Mouse (Mus musculus): ENCODE measurements at regions not wholly inside any gene's neighbourhood (a gene's known extent, or its start where the extent isn't known, plus 50 kb on each side); places are given as distances from the start of the nearest gene placed in this dataset.
A peak's percentile ranks its signal among the peaks of the same experiment; 100 is the strongest.
"Not testable (repeated sequence)": the region's sequence is repeated elsewhere in the genome, so short reads cannot be mapped to it uniquely, and the experiment has no call there.

DNA sequence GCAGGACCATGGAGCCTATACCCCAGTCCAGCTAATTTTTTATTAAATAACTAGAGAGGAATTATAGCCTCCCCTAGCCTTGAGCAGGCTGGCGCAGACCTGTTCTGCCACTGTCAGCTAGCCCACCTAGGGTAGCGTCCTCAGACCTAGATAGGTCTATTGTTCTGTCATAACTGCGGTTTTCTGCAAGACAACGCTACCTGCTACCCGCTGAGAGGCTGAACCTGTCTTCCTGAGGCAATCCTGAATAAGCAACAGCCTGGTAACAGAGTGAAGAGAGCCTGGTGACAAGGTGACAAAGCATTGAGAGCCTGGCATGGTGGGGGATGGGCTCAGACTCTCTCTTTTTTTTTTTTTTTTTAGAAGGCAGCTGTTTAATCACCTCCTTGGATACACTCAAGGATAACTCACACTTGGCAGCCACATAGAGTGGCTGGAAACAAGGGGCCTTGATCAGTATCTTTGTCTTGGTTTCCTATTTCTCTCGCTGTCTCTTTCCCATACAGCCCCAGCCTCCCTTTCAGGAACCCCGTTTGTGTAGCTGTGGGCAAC, 278.7 kb downstream of the Pcsk1 start:
- Histone ChIP-seq H3K36me3 (ENCODE audit: insufficient read depth, low read length) (no peaks in the 10 kb centered on the region), H3K4me3 (ENCODE audit: low read depth, low read length) (no peak overlapping the region), H3K4me1 (ENCODE audit: insufficient read depth, low read depth, low read length) (no peaks in the 10 kb centered on the region), H3K27me3 (replicated peaks; ENCODE audit: insufficient read depth, low read length) (no peaks in the 10 kb centered on the region), H3K4me2 (replicated peaks; ENCODE audit: low read depth, low read length) (no peak overlapping the region), H3K9ac (replicated peaks; ENCODE audit: low read depth) (no peak overlapping the region), H3K9me3 (ENCODE audit: low read length) (no peaks in the 10 kb centered on the region), H3K27ac (ENCODE audit: low read length) (no peak overlapping the region)
- ATAC-seq (no peak), DNase-seq (ENCODE audit: low spot score) (no peak)
- WGBS = 58% methylated on average over 7 of the region's 7 CpGs
- TF ChIP-seq CTCF (IDR thresholded peaks at IDR 0.05) (no peak), EP300 (IDR thresholded peaks at IDR 0.05) (no peak)

DNA sequence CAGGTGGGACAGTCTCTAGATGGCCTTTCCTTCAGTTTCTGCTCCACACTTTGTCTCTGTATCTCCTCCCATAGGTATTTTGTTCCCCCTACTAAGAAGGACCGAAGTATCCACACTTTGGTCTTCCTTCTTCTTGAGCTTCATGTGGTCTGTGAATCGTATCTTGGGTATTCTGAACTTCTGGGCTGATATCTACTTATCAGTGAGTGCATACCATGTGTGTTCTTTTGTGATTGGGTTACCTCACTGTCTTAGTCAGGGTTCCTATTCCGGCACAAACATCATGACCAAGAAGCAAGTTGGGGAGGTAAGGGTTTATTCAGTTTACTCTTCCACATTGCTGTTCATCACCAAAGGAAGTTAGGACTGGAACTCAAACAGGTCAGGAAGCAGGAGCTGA, 287.5 kb downstream of the Pcsk1 start:
- not testable (repeated sequence) for H3K27me3 ChIP-seq (replicated peaks; ENCODE audit: insufficient read depth, low read length); DNase-seq (ENCODE audit: low spot score); H3K9me3 ChIP-seq (ENCODE audit: low read length); H3K4me1 ChIP-seq (ENCODE audit: insufficient read depth, low read depth, low read length); H3K4me2 ChIP-seq (replicated peaks; ENCODE audit: low read depth, low read length); H3K27ac ChIP-seq (ENCODE audit: low read length); H3K4me3 ChIP-seq (ENCODE audit: low read depth, low read length); H3K9ac ChIP-seq (replicated peaks; ENCODE audit: low read depth); H3K36me3 ChIP-seq (ENCODE audit: insufficient read depth, low read length); ATAC-seq
- WGBS = 79% methylated on average over 3 of the region's 3 CpGs

DNA sequence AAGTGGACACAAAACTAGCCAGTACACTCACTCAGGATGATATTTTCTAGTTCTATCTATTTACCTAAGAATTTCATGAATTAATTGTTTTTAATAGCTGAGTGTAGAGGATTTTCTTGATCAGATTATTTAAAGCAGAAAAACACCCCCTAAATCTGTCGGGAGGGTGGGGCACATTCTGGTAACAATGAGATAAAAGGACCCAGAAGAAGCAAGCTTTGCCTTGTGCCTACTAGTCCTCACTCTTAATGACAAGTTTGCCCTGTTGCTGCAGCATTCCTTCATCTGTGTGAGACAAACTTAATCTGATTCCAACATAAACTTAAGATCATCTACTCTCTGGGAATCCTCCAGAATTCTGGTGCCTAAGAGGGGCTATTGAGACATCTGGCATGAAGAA, 288.1 kb downstream of the Pcsk1 start:
- ATAC-seq = no peak
- no peak for TF ChIP-seq CTCF (IDR thresholded peaks at IDR 0.05)
- H3K4me3 ChIP-seq (ENCODE audit: low read depth, low read length) = no peak overlapping the region
- H3K9ac ChIP-seq (replicated peaks; ENCODE audit: low read depth) = no peak overlapping the region
- no peaks in the 10 kb centered on the region for H3K27me3 ChIP-seq (replicated peaks; ENCODE audit: insufficient read depth, low read length)
- no peak overlapping the region for H3K4me2 ChIP-seq (replicated peaks; ENCODE audit: low read depth, low read length)
- H3K36me3 ChIP-seq (ENCODE audit: insufficient read depth, low read length) = no peaks in the 10 kb centered on the region
- no peak for DNase-seq (ENCODE audit: low spot score)
- no peaks in the 10 kb centered on the region for H3K9me3 ChIP-seq (ENCODE audit: low read length)
- no peaks in the 10 kb centered on the region for H3K4me1 ChIP-seq (ENCODE audit: insufficient read depth, low read depth, low read length)
- no peak overlapping the region for H3K27ac ChIP-seq (ENCODE audit: low read length)
- WGBS = 90% methylated on average over 1 of the region's 1 CpGs

DNA sequence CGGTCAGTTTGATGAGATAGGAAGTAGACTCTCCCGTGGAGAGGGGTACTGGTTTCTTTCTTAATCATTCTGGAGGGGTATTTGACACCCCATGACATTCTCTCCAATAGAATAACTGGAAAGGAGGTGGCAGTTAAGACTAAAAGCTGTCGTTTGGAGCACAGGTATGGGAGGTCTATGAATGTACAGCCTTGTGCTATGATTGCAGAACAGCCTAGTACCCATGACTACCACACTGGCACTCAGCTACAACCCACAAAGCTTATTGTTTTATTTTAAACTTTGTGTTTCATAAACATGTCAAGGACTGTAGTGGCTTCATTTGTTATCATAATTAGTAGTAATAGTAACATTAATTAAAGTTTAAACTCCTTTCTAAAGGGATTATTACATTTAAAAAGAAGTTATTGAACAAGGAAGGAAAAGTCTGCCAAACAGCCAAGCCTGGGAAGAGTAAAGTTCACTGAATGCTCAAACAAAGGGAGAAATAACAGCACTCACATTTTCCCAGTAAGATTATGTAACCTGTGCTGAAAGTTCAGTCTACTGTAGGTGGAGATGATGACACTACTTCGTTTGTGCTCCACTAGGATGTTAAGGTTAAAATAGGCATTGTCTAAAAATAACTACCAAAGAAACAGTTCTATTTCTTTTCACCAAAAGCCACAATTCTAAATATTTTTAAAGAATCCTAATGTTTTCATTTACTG, 295.2 kb downstream of the Pcsk1 start:
- no peaks in the 10 kb centered on the region for H3K36me3 ChIP-seq (ENCODE audit: insufficient read depth, low read length)
- 61% methylated on average over 4 of the region's 4 CpGs for WGBS
- no peak for ATAC-seq

DNA sequence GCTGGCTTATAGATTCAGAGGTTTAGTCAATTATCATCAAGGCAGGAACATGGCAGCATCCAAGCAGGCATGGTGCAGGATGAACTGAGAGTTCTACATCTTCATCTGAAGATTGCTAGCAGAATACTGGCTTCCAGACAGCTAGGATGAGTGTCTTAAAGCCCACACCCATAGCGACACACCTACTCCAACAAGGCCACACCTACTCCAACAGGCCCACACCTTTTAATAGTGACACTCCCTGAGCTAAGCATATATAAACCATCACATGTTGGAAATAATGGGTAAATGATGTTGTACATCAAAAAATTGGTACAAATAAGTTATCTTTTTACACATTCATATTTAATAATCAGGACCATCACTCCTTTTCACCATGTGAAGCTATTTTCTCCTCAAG, 299.6 kb downstream of the Pcsk1 start:
- no peak overlapping the region for H3K27ac ChIP-seq (ENCODE audit: low read length)
- ATAC-seq = no peak
- no peaks in the 10 kb centered on the region for H3K4me1 ChIP-seq (ENCODE audit: insufficient read depth, low read depth, low read length)
- no peak for TF ChIP-seq CTCF (IDR thresholded peaks at IDR 0.05)
- no peak for TF ChIP-seq EP300 (IDR thresholded peaks at IDR 0.05)
- no peak for DNase-seq (ENCODE audit: low spot score)
- no peaks in the 10 kb centered on the region for H3K27me3 ChIP-seq (replicated peaks; ENCODE audit: insufficient read depth, low read length)
- H3K4me3 ChIP-seq (ENCODE audit: low read depth, low read length) = no peak overlapping the region
- H3K9me3 ChIP-seq (ENCODE audit: low read length) = no peaks in the 10 kb centered on the region
- no peak overlapping the region for H3K4me2 ChIP-seq (replicated peaks; ENCODE audit: low read depth, low read length)
- H3K9ac ChIP-seq (replicated peaks; ENCODE audit: low read depth) = no peak overlapping the region
- H3K36me3 ChIP-seq (ENCODE audit: insufficient read depth, low read length) = no peaks in the 10 kb centered on the region
- WGBS = 86% methylated on average over 1 of the region's 1 CpGs

More for the DNA sequence above, 295.2 kb downstream of the Pcsk1 start:
- Histone ChIP-seq H3K4me1 (ENCODE audit: insufficient read depth, low read depth, low read length) (no peaks in the 10 kb centered on the region), H3K4me2 (replicated peaks; ENCODE audit: low read depth, low read length) (no peak overlapping the region), H3K4me3 (ENCODE audit: low read depth, low read length) (no peak overlapping the region), H3K27me3 (replicated peaks; ENCODE audit: insufficient read depth, low read length) (no peaks in the 10 kb centered on the region), H3K9ac (replicated peaks; ENCODE audit: low read depth) (no peak overlapping the region), H3K9me3 (ENCODE audit: low read length) (no peaks in the 10 kb centered on the region), H3K27ac (ENCODE audit: low read length) (no peak overlapping the region)
- no peak for TF ChIP-seq CTCF (IDR thresholded peaks at IDR 0.05)
- TF ChIP-seq EP300 (IDR thresholded peaks at IDR 0.05) = no peak
- DNase-seq (ENCODE audit: low spot score) = no peak

DNA sequence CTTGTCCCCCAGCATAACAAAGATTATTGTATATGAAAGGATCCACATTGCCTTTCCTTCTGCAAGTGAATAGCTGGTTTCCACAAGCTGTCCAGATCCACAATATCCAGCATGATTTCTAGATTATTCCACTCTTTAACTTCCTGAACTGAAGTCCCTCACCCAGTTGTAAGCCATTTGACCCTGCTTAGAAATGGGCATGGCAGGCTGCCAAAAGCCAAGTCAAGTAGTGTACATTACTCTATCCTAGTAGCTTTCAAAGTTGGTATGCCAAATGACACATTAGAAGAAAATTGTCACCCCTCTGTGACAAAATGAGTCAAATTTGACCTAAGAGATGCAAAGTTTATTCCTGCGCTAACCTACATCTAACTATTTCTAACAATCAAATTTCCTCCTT, 300.6 kb downstream of the Pcsk1 start:
- no peak overlapping the region for H3K9ac ChIP-seq (replicated peaks; ENCODE audit: low read depth)
- peak; percentile 48 for DNase-seq (ENCODE audit: low spot score)
- 69% methylated on average over 1 of the region's 1 CpGs for WGBS
- no peak overlapping the region for H3K4me3 ChIP-seq (ENCODE audit: low read depth, low read length)
- H3K9me3 ChIP-seq (ENCODE audit: low read length) = no peaks in the 10 kb centered on the region
- no peak overlapping the region for H3K4me2 ChIP-seq (replicated peaks; ENCODE audit: low read depth, low read length)
- no peak for TF ChIP-seq CTCF (IDR thresholded peaks at IDR 0.05)
- no peak for TF ChIP-seq EP300 (IDR thresholded peaks at IDR 0.05)
- ATAC-seq = 0 out of 2 replicates have a peak, but pooled peaks have one; percentile 44
- no peaks in the 10 kb centered on the region for H3K27me3 ChIP-seq (replicated peaks; ENCODE audit: insufficient read depth, low read length)
- no peaks in the 10 kb centered on the region for H3K36me3 ChIP-seq (ENCODE audit: insufficient read depth, low read length)
- no peak overlapping the region for H3K27ac ChIP-seq (ENCODE audit: low read length)
- no peaks in the 10 kb centered on the region for H3K4me1 ChIP-seq (ENCODE audit: insufficient read depth, low read depth, low read length)

DNA sequence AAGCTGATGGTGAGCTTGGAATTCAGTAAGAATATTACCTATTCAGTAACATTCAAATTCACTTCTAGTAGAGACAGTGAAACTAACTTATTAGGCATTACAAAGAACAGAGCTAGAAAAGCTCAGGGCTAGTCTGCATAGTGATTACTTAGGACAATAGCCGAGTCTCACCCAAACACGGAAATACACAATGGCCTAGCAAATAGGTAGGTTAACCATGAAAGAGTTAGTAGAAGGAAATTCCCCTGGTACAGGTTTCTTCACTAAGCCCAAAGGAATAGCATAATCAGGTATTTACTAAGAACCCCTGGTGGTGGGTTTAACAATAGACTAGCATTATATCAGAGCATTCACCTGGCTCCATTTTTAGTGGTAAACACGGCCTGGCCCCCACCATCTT, 306.7 kb upstream of the Ell2 start:
- H3K9me3 ChIP-seq (ENCODE audit: low read length); H3K4me1 ChIP-seq (ENCODE audit: insufficient read depth, low read depth, low read length); ATAC-seq; H3K4me2 ChIP-seq (replicated peaks; ENCODE audit: low read depth, low read length); DNase-seq (ENCODE audit: low spot score); H3K4me3 ChIP-seq (ENCODE audit: low read depth, low read length); H3K36me3 ChIP-seq (ENCODE audit: insufficient read depth, low read length); H3K9ac ChIP-seq (replicated peaks; ENCODE audit: low read depth); H3K27ac ChIP-seq (ENCODE audit: low read length); H3K27me3 ChIP-seq (replicated peaks; ENCODE audit: insufficient read depth, low read length): not testable (repeated sequence)
- WGBS = 89% methylated on average over 3 of the region's 3 CpGs

Data from lung, postnatal 0 days (tissue).